12 mouse cellular contexts compared by ENCODE assay signal in genomic region chr17:56027801-56028441, GRCm38 (mm10). TPM values are rescaled to one million over a fixed set of nuclear protein-coding genes. Genes with fewer than 3 reads are reported as not detected.
DNase-seq lines count a peak whose midpoint lies in the region; ATAC-seq and TF ChIP-seq lines count a peak whose summit lies in the region.
"Had no signal": no experiment of that assay in that cellular context is flagged by ENCODE, and none has a peak within 500 bp of the region (broad histone marks: within the 10 kb centered on the region; RNA-seq: fewer than 3 reads in every experiment).

No protein-coding gene starts in this region.

- H3K4me1 ChIP-seq in kidney, postnatal 0 days (replicated peaks; ENCODE audit: insufficient read depth, low read length), result peaks cover 7% of the 10 kb centered on the region
- H3K4me1 ChIP-seq in kidney, embryonic 14.5 days (ENCODE audit: control insufficient read depth, insufficient read depth, low read length), result peaks cover 18% of the 10 kb centered on the region

- 84% methylated on average over 5 of the region's 5 CpGs for WGBS in kidney, postnatal 0 days
- WGBS in kidney, embryonic 14.5 days, result 81% methylated on average over 5 of the region's 5 CpGs

- 0 out of 2 replicates have a peak overlapping the region, but pooled peaks have one; percentile 27 for H3K9ac ChIP-seq in kidney, postnatal 0 days (ENCODE audit: low read depth, low read length)
- H3K9ac ChIP-seq in kidney, embryonic 14.5 days (ENCODE audit: low read depth, low read length), result no peak overlapping the region
- H3K9ac ChIP-seq: hindbrain, embryonic 15.5 days had no signal

- ATAC-seq in kidney, postnatal 0 days (replicated peaks; ENCODE audit: low FRiP score, low read depth), result no peak
- ATAC-seq in kidney, embryonic 14.5 days (ENCODE audit: low FRiP score, low TSS enrichment), result no peak
- ATAC-seq: Patski had no signal

- DNase-seq in gastrocnemius, adult 18-20 months (ENCODE audit: low spot score), result peak; percentile 82
- DNase-seq in gastrocnemius, postnatal 10 days, result no peak
- no peak for DNase-seq in kidney, postnatal 0 days (ENCODE audit: low spot score)
- peak; percentile 34 for DNase-seq in adrenal gland, postnatal 14 days
- DNase-seq in cerebellum, adult 9-10 months, result peak; percentile 83
- no peak for DNase-seq in urinary bladder, postnatal 4 days (ENCODE audit: low spot score in 2 of 2)
- DNase-seq in thymus, adult 18-20 months, result no peak
- DNase-seq: liver; lung, postnatal 36 days had no signal

- H3K27ac ChIP-seq in kidney, postnatal 0 days, result no peak overlapping the region
- no peak overlapping the region for H3K27ac ChIP-seq in kidney, embryonic 14.5 days (ENCODE audit: low read depth, low read length)
- H3K27ac ChIP-seq: hindbrain, embryonic 15.5 days had no signal

- H3K9me3 ChIP-seq in kidney, postnatal 0 days (replicated peaks; ENCODE audit: low read length), result no peaks in the 10 kb centered on the region
- no peaks in the 10 kb centered on the region for H3K9me3 ChIP-seq in kidney, embryonic 14.5 days (ENCODE audit: control insufficient read depth, low read length)
- H3K9me3 ChIP-seq: hindbrain, embryonic 15.5 days had no signal

- H3K4me3 ChIP-seq in kidney, postnatal 0 days (replicated peaks; ENCODE audit: low read depth, low read length), result no peak overlapping the region
- no peak overlapping the region for H3K4me3 ChIP-seq in kidney, embryonic 14.5 days (ENCODE audit: low read length)
- H3K4me3 ChIP-seq: hindbrain, embryonic 15.5 days had no signal

- H3K36me3 ChIP-seq in kidney, postnatal 0 days (ENCODE audit: insufficient read depth, low read length), result 0 out of 2 replicates have a peak, but pooled peaks cover 6% of the 10 kb centered on the region
- peaks cover 17% of the 10 kb centered on the region for H3K36me3 ChIP-seq in kidney, embryonic 14.5 days (ENCODE audit: control insufficient read depth, insufficient read depth, low read length)

- H3K4me2 ChIP-seq in kidney, postnatal 0 days (ENCODE audit: low read length), result no peak overlapping the region
- no peak overlapping the region for H3K4me2 ChIP-seq in kidney, embryonic 14.5 days (replicated peaks; ENCODE audit: low read depth, low read length)
- H3K4me2 ChIP-seq: hindbrain, embryonic 15.5 days had no signal

- H3K27me3 ChIP-seq in kidney, postnatal 0 days (ENCODE audit: insufficient read depth, low read length), result no peaks in the 10 kb centered on the region
- H3K27me3 ChIP-seq in kidney, embryonic 14.5 days (ENCODE audit: control insufficient read depth, insufficient read depth, low read length), result no peaks in the 10 kb centered on the region
- H3K27me3 ChIP-seq: hindbrain, embryonic 15.5 days; Patski had no signal

- TF ChIP-seq CTCF in kidney, postnatal 0 days (IDR thresholded peaks at IDR 0.05; ENCODE audit: low read depth), result no peak

RNA-seq across cellular contexts. Expression of gene Sh3gl1, which starts 8.5 kb away (rescaled TPM):
- 1 to 10 TPM; 7.7 to 7.9 TPM for total RNA-seq in gastrocnemius, adult 18-20 months (2021)
- 10 to 100 TPM; 25.7 to 35.0 TPM for total RNA-seq in gastrocnemius, postnatal 10 days (2021)
- polyA plus RNA-seq in kidney, postnatal 0 days (2015; fragmentation: Nextera tagmentation; extraction: Ambion mirVana), result 115 and 129 TPM in 2 replicates
- 145 and 155 TPM in 2 replicates for polyA plus RNA-seq in kidney, embryonic 14.5 days (2014; fragmentation: Nextera tagmentation; extraction: Ambion mirVana)
- total RNA-seq in adrenal gland, postnatal 14 days (2021), result 46.2 and 53.7 TPM in 2 replicates

RNA-seq across cellular contexts. Expression of gene Chaf1a, which starts 12.3 kb away (rescaled TPM):
- under 1 TPM; 0.46 to 0.95 TPM for total RNA-seq in gastrocnemius, adult 18-20 months (2021)
- 1 to 10 TPM; 3.6 to 8.7 TPM for total RNA-seq in gastrocnemius, postnatal 10 days (2021)
- 11.1 and 11.2 TPM in 2 replicates for polyA plus RNA-seq in kidney, postnatal 0 days (2015; fragmentation: Nextera tagmentation; extraction: Ambion mirVana)
- polyA plus RNA-seq in kidney, embryonic 14.5 days (2014; fragmentation: Nextera tagmentation; extraction: Ambion mirVana), result 14.1 and 25.4 TPM in 2 replicates
- total RNA-seq in adrenal gland, postnatal 14 days (2021), result 8.3 and 10.2 TPM in 2 replicates

RNA-seq across cellular contexts. Expression of gene Mpnd, which starts 22.4 kb away (rescaled TPM):
- total RNA-seq in gastrocnemius, adult 18-20 months (2021), result 10 to 100 TPM; 34.6 to 35.4 TPM
- total RNA-seq in gastrocnemius, postnatal 10 days (2021), result 10 to 100 TPM; 31.6 to 36.9 TPM
- polyA plus RNA-seq in kidney, postnatal 0 days (2015; fragmentation: Nextera tagmentation; extraction: Ambion mirVana), result 75.6 and 83.9 TPM in 2 replicates
- polyA plus RNA-seq in kidney, embryonic 14.5 days (2014; fragmentation: Nextera tagmentation; extraction: Ambion mirVana), result 110 and 112 TPM in 2 replicates
- total RNA-seq in adrenal gland, postnatal 14 days (2021), result 86.1 and 91.1 TPM in 2 replicates

RNA-seq across cellular contexts. Expression of gene Stap2, which starts 22.5 kb away (rescaled TPM):
- total RNA-seq in gastrocnemius, adult 18-20 months (2021), result 1 to 10 TPM; 1.9 to 3.2 TPM
- total RNA-seq in gastrocnemius, postnatal 10 days (2021), result 1 to 10 TPM; 4.7 to 8.1 TPM
- polyA plus RNA-seq in kidney, postnatal 0 days (2015; fragmentation: Nextera tagmentation; extraction: Ambion mirVana), result 21.8 and 22.0 TPM in 2 replicates
- 13.7 and 14.6 TPM in 2 replicates for polyA plus RNA-seq in kidney, embryonic 14.5 days (2014; fragmentation: Nextera tagmentation; extraction: Ambion mirVana)
- 14.5 and 14.6 TPM in 2 replicates for total RNA-seq in adrenal gland, postnatal 14 days (2021)

RNA-seq across cellular contexts. Expression of gene Fsd1, which starts 41.6 kb away (rescaled TPM):
- not detected for total RNA-seq in gastrocnemius, adult 18-20 months (2021)
- 1 to 10 TPM in 1 of 2 experiments, under 1 TPM in 1; 0.49 to 1.0 TPM for total RNA-seq in gastrocnemius, postnatal 10 days (2021)
- polyA plus RNA-seq in kidney, postnatal 0 days (2015; fragmentation: Nextera tagmentation; extraction: Ambion mirVana), result 6.7 and 7.2 TPM in 2 replicates
- 20.7 and 25.7 TPM in 2 replicates for polyA plus RNA-seq in kidney, embryonic 14.5 days (2014; fragmentation: Nextera tagmentation; extraction: Ambion mirVana)
- 1.6 and 2.9 TPM in 2 replicates for total RNA-seq in adrenal gland, postnatal 14 days (2021)

Comparison
In these comparisons a context has a peak if more than half of its experiments do, and no peak if none do; other contexts are left out.
1. DNase-seq: peak in gastrocnemius, adult 18-20 months (single experiment), adrenal gland, postnatal 14 days (single experiment) and cerebellum, adult 9-10 months (single experiment); none in gastrocnemius, postnatal 10 days (single experiment), kidney, postnatal 0 days (single experiment), urinary bladder, postnatal 4 days (0 of 2) and thymus, adult 18-20 months (0 of 2).